Mouse (Mus musculus) testis, postnatal 10 days (tissue): ENCODE data around the gene Ehhadh.
A peak's percentile ranks its signal among the peaks of the same experiment; 100 is the strongest.
"Not testable (repeated sequence)": the region's sequence is repeated elsewhere in the genome, so short reads cannot be mapped to it uniquely, and the experiment has no call there.

Experiments used
- DNase-seq: peaks from one replicate; pipeline ENCODE4 v3.0.0; 2021; ENCODE audit warnings: low spot score

The Ehhadh gene

DNA sequence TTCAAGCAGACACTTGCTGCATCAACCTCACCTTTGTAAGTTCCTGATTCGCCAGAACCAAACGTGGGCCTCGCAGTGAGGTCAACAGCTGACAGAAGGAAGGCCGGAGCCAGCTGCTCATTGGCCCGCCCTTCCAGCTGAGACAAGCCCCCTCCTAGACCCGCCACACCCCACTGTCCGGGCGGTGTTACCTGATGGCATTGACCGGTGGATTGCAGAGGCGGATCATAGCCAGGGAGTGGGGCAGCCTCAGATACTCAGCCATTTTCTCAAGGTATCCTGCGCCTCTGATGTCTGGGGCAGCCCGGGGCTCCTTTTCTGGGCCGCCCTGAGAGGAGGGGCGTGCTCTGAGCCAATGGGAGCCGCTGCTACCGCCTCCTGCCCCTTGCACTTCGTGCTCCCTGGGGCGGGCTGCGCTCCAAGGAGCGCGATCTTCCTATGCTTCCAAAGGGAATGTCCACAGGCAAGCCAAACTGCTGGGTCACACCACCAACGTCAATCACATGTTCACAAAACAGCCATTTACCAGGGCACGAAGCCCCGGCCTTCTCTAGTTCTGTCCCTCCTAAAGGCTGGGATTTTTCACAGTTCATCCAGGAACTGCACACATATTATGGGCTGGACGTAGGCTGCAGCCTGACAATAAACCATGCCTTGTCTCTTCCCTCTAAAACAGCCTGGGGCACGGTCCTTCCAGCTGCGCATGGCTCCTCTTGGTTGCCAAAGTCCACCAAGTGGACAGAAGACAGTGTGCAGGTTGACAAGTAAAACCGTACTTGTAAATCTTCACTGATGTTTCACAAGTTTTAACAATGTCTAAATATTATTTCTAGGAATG lies at the start of gene Ehhadh:
TSS of gene Ehhadh (minus strand) at position 292 of the 838 bp plus-strand sequence.
- DNase-seq: peak; percentile 73

DNA sequence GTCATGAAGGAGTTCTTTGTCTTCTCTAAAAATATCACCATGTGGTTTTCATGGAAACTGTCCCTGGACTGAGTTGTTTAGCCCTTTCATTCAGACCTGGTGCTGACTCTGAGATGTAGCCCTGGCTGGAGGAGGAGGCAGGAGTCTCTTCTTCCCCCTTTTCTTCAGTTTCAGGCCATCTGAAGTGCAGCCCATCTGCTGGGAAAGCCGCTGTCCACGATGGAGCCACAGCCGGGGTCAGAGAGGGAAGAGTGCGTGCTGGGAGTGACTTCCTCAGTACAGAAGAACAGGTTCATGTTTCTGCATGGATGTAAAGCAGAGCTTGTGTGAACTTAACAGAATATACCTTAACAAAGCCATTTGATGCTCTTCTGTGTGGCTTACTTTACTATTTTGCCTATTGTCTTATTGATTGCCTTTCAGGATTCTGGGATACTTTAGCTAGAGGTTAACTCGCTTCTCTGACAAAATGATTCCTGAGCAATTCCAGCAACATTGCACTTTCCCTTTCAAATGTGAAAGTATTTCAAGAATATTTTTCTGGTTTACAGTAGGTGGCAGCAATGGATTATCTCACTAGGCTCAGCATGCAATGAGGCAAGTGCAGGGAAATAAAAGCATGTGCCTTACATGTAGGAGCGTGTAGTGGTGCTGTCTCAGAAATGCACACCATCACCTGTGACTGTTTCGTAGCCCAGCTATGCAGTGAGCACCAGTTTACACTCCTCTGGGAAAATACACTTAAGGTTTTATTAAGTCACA lies 48.9 kb upstream of the Ehhadh start:
- no peak for DNase-seq

DNA sequence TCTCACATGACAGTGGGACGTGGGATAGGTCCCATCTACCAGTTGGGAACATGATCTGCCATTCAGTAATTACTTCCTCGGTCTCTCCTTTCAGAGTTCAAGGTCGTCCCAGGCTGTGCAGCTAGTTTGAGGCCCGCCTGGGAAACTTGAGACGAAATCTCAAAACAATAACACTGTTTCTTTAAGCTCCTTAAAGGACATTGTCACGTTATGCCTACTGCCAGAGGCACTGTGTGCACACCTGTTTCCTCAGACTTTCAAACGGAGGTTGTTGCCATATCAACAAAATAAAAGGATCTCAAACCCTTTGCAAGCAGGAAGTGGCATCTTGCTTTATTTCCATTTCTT lies 48.0 kb upstream of the Ehhadh start:
- DNase-seq: no peak

DNA sequence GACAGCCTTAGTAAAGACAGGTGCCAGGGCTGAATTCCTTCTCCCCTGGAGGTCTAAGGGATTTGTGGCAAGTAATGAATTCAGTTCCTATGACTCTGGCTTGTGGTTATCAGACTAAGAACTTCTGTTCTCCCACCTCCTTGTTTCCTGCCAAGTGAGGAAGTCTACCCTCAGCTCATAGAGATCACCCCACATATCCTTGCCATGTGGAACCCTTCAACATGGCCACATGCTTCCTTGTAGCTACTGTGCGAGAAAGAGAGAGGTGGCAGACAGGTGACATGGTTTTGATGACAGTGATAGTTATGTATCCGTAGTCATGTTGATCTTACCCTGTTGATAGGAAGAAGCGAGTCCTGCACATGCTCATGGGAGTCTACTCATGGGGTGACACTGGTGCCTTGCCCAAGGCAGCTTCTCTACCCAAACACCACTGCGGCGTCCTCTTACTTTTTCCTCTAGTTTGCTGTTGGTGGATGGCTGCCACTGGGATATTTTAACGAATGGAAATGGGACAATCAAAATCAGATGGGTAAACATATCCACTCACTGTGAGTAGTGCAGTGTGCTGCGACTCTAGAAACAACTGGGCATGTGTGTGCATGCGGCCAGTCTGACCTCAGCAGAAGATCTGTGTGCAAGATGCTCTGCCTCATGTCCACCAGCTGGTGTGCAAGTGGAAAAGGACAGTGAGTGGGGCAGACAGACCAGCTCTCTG lies 47.4 kb upstream of the Ehhadh start:
- DNase-seq: no peak

DNA sequence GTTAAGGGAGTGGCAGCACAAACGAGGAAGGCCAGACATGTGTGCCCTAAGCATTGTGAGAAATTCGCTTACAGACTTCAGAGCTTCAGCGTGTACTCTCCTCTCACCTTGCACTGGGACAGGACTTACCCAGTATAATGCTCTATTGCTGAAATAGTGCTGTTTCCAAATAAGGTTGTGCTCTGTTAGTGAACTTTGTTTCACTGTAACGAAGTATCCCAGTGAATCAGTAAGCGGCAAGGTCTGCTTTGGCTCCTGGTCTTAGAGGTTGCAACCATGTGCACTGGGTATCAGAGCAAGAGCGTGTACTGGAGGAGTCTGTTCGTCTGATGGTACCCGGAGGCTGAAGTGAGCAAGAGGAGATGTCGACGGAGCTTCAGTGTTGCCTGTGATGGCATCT lies 46.4 kb upstream of the Ehhadh start:
- no peak for DNase-seq

DNA sequence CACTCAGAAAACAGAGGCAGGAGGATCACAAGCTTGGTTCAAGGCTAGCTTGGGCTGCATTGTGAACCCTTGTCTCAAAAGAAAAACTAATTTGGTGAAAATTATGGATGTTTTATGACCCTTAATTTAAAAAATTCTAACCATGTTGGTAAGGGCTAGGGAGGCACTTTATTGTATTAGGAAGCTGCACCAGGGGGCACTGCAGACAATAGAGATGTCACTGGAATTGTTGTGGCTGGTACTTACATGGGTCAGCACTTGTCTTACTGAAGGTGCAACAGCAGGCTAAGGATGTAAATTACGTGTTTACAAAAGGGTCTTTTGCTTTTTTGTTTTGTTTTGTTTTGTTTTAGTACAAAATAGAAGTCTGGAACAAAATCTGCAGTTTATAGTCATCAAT lies 45.9 kb upstream of the Ehhadh start:
- DNase-seq: no peak

DNA sequence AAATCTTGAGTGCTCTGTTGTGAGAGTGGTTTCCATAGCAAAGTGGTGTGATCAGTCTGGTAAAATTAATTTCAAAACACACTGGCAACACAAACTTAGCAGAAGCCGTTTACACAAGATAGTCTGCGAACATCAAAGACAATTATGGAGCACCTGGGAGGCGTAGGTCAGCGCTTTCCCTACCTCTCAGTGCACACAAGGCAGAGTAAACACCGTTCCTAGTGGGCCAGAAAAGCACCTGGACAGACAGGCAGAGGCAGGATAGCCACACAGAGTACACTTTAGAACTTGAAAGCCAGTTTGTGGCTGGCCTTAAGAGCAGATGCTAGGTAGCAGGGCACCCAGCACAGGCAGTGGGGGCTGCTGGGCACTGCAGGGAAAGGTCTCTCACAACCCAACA lies 44.2 kb upstream of the Ehhadh start:
- no peak for DNase-seq

DNA sequence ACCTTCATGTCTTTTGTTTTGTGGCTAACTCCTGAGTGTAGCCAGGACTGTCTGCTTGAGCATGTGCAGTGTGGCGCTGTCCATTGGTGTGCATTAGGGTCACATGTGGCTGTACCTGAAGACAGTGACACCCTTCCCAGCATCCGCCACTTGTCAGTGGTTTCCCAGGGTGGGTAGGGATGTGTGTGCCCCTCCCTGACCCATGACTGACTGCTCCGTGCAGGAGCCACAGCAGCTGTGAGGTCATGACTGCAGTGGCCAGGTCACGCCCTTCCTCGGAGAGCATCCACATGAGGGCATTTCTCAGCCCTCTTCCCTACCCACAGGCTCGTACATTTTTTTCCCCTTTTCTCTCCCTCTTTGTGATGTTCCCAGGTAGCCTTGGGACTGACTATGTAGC lies 43.2 kb upstream of the Ehhadh start:
- DNase-seq: no peak

DNA sequence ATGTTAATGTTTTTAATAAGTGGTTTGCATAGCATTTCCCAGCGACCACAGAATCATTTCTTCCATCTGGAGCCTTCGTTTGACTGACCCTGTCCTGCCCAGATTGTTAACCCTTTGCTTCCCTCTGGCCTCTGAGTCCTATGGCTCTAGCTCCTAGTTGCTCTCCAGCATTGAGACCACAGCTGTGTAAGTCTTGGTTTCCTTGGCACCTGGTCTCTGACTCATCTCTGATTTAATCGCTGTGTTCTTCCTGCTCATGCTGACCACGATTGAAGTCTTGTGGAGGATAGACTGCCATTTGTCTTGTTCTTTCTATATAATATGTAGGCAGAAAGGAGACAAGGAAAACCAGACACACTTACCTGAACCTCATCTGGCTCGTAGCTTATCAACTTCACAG lies 42.1 kb upstream of the Ehhadh start:
- no peak for DNase-seq

DNA sequence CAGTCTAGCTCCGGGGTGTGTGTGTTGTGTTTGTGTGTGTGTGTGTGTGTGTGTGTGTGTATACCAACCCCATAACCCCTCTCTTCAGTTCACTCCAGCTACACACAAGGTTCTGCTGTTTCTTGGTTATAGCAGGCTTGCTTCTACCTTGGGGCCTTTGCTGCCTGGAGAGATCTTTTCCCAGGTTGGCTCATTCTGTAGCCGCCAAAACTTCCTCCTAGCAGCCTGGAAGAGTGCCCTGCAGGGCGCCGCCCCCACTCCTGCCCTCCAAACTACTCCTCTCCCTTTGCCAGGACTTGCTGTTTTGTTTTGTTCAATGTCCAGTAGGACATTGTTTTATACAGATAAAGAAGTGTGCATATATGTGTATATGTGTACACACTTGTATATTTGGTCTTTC lies 40.0 kb upstream of the Ehhadh start:
- no peak for DNase-seq

DNA sequence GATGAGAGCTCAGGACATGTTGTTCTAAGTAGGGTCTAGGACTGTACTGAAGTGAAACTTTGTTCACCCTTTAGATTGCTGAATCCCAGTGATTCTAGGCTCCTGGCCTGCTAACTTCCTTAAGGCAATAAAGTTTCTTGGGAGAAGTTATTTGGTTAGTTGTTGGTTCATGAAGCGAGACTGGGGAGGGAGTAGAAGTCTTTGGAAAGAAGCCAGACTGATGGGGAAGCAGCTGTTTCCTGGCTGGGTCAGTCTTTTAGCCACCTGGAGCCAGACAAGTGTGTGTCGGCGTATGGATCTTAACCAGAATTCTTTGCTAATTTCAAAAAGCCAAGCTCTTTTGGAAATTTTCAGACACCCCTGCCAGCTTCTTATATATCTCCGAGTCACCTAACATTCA lies 39.5 kb upstream of the Ehhadh start:
- no peak for DNase-seq

DNA sequence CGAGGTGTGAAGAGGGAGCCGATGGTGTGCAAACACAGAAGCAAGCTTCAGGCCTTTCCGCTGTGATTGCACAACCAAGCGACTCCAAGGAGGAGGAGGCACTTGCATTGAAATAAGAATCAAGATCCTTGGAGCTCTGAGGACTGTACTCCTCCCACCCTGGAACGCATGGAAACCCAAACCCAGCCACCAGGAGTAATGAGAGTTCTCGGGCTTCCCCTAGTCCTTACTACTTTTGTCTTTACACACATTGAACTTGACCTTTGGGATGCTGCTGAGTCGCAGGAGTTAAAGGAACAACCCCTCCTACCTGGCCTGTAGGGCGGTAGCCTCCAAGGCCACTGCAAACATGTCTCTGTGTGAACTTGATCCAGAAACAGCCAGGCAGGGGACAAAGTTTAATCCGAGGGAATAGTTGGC lies 38.0 kb upstream of the Ehhadh start:
- no peak for DNase-seq

DNA sequence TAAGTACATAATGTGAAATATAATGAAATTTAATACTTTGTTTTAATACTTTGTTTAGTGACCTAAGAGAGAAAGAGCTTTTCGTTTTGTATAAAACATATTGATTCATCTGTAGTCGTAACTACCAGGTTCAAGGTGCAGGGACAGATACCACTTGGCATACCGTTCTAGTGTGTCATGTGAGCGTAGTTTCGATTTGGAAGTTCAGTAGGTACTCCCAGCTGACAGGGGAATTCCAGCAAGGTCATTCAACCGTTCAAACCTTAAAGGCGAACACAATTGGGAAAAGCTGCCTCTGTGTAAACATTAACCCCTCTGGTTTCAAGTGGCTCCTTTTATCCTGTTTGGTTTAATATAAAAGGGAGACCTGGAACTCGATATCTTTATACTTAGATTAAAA lies 31.0 kb upstream of the Ehhadh start:
- DNase-seq: no peak

DNA sequence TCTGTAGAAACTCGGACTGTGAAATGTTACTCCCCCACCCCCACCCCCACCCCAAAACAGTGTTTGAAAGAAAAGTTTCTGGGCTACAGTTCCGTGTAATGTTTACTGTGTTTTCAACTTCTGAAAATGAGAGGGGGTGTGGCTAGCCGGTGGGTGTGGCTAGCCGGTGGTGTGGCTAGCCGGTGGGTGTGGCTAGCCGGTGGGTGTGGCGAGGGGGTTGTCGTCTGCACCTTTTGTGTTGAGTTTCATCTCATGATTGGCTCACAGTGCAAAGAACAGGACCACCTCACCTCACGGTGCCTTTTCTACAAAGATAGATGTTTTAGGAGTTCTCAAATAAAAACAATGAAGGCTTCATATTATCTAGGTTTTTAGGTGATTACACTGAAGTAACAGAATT lies 30.5 kb upstream of the Ehhadh start:
- peak; percentile 84 for DNase-seq

DNA sequence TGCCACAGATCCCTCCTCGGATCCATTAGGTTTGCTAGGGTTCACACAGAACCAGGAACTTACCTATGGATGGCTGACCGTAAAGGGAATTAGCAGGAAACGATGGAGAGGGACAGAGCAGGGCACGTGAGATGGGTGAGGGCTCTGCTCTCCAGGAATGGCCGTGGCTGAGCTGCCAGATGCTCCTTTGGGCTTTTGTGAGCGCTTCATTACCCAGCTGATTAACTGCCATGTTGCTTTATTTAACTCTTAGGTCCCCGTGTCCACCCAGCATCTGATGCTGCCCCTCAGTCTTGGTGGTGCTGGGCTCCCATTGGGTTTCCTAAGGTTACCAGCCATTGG lies 28.0 kb upstream of the Ehhadh start:
- DNase-seq: no peak

DNA sequence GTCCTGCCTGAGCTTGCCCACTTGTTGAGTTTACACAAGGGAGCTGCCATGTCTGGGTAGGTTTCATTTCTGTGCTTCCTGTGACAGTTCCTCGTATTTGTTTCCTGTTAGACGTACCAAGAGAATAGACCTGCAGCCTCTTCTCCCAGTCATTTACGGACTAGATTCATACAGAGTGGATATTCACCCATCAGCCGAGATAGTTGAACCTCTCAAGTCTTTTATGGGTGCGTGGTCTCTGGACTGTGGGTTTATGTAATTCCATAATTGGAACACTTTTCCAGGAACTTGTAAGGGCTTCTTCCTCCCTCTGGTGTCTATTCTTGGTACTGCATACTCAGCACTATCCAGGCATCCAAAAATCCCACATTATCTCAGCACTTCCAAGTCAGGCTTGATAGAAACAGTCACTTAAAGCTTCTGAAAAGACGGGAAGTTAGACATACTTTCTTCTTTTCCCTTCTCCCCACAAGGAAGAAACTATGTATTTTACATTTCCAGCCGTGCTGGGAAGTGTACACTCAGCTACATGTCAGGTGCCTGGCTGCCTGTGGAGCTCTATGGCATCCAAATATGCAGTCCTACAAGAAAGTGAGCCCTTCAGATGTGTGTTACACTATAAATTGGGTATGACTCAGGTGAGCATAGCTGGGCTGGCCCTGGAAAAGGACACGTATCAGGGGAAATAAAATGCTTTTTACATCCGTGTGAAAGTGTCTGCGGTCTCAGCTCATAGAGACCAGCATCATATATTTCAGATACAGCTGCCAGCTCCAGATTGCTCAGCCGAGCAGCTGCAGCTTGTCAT lies 27.5 kb upstream of the Ehhadh start:
- no peak for DNase-seq

DNA sequence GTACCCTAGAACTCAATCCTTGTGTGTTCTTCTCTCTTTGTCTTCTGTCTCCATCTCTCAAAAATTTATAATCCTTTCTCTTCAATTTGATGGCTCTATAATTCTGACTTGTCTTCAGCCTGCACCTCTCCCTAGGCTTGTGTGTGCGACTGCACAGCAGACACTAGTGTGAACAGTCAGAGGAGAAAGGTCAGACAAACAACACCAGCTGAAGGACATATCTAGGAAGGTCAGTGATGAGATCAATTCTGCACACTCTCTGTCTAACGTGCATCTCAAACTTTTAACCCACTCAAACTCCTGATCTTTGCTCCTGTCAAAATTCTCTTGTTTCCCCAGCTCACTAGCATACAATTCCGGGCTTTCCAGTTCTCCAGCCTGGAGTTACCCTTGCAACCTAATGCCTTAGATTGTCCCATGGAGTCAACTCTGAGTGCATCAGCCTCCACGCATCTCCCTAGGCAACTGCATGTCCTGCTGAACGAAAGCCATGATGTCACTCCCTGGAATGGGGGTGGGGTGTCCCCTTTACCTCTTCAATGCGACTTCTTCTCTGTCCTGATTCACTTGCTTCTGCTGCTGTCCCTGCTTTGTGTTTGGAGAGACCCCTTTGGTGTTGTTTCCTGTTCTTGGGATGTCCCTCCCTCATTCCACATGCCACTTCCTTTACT lies 25.7 kb upstream of the Ehhadh start:
- no peak for DNase-seq

DNA sequence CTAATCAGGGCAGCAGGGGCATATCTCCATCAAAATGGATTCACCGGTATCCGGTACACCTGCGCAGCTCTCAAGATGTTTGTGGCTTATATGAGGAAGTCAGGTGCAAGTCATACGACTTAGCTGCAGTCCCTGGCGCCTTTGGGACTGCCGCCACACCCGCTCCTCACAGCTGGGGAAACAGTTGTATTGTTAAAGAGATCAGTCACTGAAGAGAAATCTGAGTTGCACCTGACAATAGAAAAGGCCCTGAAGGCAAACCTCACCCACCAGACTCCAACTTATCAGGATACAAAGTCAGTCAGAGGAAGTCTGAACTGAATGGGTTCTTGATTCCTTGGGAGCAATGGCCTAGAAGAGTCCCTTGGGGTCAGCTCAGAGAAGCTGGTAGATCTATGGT lies 20.2 kb upstream of the Ehhadh start:
- not testable (repeated sequence) for DNase-seq

DNA sequence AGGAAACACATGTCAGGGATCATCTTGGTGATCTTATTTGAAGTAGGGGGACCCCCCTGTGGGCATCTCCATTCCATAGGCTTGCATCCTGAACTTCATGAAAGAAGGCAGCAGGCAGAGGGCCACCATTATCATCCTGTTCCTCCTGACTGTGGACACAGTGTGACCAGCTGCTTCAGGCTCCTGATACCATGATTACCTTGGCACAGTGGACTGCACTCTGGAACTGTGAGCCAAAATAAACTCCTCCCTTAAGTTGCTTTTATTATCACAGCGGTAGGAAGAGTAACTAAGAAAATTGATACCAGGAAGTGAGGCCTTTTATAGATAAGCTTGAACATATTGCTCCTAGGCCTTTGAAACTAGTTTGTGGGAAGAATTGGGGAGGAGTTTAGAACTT lies 19.3 kb upstream of the Ehhadh start:
- no peak for DNase-seq

DNA sequence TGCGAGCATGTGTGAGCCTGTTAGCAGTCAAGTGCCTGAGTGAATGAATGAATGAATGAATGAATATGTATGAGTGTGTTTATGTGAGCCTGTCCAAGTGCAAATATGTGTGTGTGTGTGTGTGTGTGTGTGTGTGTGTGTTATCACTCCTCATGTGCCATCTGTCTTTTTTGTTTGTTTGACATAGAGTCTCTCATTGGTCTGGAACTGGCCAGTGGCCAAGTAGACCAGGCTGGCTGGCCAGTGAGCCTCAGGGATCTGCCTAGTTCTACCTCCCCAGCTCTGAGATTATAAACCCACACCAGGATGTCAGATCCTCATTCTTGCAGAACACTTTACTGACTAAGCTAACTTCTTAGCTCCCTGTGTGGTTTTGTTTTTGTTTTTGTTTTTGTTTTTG lies 16.7 kb upstream of the Ehhadh start:
- DNase-seq: no peak

DNA sequence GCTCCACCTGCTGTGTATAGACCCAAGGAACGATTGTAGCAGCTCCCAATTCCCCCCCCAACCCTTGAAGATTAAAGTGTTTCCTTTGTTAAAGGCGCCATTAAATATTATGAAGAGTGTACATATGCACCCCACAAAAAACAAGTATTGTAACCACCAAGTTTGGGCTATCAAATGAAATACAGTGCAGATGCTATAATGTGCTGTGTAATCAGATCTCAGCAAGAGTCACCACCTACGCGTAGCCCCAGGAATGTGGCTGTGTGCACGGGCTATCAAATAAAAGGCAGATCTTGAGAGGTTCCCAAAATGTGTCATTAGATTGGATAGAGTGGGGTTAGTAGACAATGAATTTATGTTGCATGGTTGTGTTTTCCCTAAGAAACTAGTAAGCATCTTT lies 7.5 kb upstream of the Ehhadh start:
- no peak for DNase-seq

DNA sequence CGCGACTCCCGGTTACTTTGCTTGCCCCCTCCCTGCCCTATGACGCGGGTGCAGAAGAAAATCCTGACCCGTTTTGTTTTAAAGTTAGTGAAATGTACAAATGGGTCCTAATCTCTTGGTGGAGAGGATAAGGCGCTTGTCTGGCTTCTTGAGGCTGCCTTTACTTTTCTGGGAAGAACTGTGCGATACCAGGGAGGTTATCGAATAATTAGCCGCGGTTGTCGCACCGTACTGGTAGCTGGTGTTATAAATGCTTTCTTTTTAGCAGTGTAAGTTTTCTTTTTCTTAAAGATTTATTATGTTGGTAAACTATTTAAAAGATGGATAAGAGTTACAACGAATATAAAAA lies 7.1 kb upstream of the Ehhadh start:
- no peak for DNase-seq
